Mouse (Mus musculus) lung, embryonic 14.5 days (tissue): ENCODE measurements at regions not wholly inside any gene's neighbourhood (a gene's known extent, or its start where the extent isn't known, plus 50 kb on each side); places are given as distances from the start of the nearest gene placed in this dataset.

Experiments used
- ATAC-seq: fragments of 200-750 bp; cut with Nextera tagmentation; 2 replicates; pipeline ENCODE4 v1.8.0; 2017; ENCODE audit warnings: mild to moderate bottlenecking, moderate TSS enrichment, moderate library complexity; ENCODE audit not compliant: insufficient read depth
- DNase-seq: peaks from one replicate; pipeline ENCODE4 v3.0.0-alpha.2; 2015
- H3K27ac ChIP-seq: fragments of 300-500 bp; sonication (generic); 2 replicates; pipeline ENCODE4 v1.5.1; 2014; ENCODE audit warnings: low read depth, mild to moderate bottlenecking, moderate library complexity
- H3K27me3 ChIP-seq: fragments of 300-500 bp; sonication (generic); 2 replicates; pipeline ENCODE4 v1.6.1; 2014; ENCODE audit warnings: low read length, control low read depth; ENCODE audit not compliant: insufficient read depth
- H3K36me3 ChIP-seq: fragments of 300-500 bp; sonication (generic); 2 replicates; pipeline ENCODE4 v1.6.1; 2014; ENCODE audit warnings: control low read depth; ENCODE audit not compliant: insufficient read depth
- H3K4me1 ChIP-seq: fragments of 300-500 bp; sonication (generic); 2 replicates; pipeline ENCODE4 v1.6.1; 2014; ENCODE audit warnings: antibody characterized with exemption, control low read depth; ENCODE audit not compliant: insufficient read depth
- H3K4me2 ChIP-seq: fragments of 300-500 bp; sonication (generic); 2 replicates; pipeline ENCODE4 v1.6.1; 2014; ENCODE audit warnings: mild to moderate bottlenecking
- H3K4me3 ChIP-seq: fragments of 300-500 bp; sonication (generic); 2 replicates; pipeline ENCODE4 v1.5.1; 2014; ENCODE audit warnings: low read depth, low read length
- H3K9ac ChIP-seq: fragments of 300-500 bp; sonication (generic); 2 replicates; pipeline ENCODE4 v1.6.1; 2014
- H3K9me3 ChIP-seq: fragments of 300-500 bp; sonication (generic); 2 replicates; pipeline ENCODE4 v1.6.1; 2016; ENCODE audit warnings: low read depth, low read length, control low read depth
- CTCF ChIP-seq: IDR thresholded peaks from 2 replicates; pipeline ENCODE4 v1.5.1; 2016; ENCODE audit warnings: antibody characterized with exemption, low read depth
- WGBS: fragments of 180-500 bp; shearing (Covaris S2); extraction: QIAGEN DNeasy Blood & Tissue Kit; methylation state at CpG from one replicate; pipeline ENCODE4 v1.1.7; 2014; 5-methylcytosine and 5-hydroxymethylcytosine counted together

GRCm38 (mm10) chr8:107686936-107687335, 98.7 kb upstream of the Psmd7 start:
- no peak for DNase-seq
- TF ChIP-seq CTCF: no peak
- no peak for ATAC-seq
- H3K27ac ChIP-seq: no peak overlapping the region
- no peaks in the 10 kb centered on the region for H3K4me1 ChIP-seq
- no peaks in the 10 kb centered on the region for H3K9me3 ChIP-seq
- H3K4me3 ChIP-seq: no peak overlapping the region
- H3K4me2 ChIP-seq: no peak overlapping the region
- no peaks in the 10 kb centered on the region for H3K36me3 ChIP-seq
- no peaks in the 10 kb centered on the region for H3K27me3 ChIP-seq
- WGBS: 68% methylated on average over 5 of the region's 5 CpGs
- H3K9ac ChIP-seq: no peak overlapping the region

GRCm38 (mm10) chr8:107687529-107687928, 99.3 kb upstream of the Psmd7 start:
- no peaks in the 10 kb centered on the region for H3K9me3 ChIP-seq
- DNase-seq (no peak), ATAC-seq (no peak)
- H3K27me3 ChIP-seq: no peaks in the 10 kb centered on the region
- no peak overlapping the region for H3K27ac ChIP-seq
- no peak overlapping the region for H3K9ac ChIP-seq
- H3K4me3 ChIP-seq: no peak overlapping the region
- TF ChIP-seq CTCF: no peak
- H3K36me3 ChIP-seq: no peaks in the 10 kb centered on the region
- WGBS: 86% methylated on average over 9 of the region's 9 CpGs
- H3K4me2 ChIP-seq: no peak overlapping the region
- H3K4me1 ChIP-seq: no peaks in the 10 kb centered on the region

- ATAC-seq: peak; percentile 54
- DNase-seq: peak; percentile 63
- Histone ChIP-seq H3K27me3 (no peaks in the 10 kb centered on the region), H3K4me3 (no peak overlapping the region), H3K9me3 (no peaks in the 10 kb centered on the region), H3K4me1 (no peaks in the 10 kb centered on the region), H3K9ac (no peak overlapping the region), H3K4me2 (no peak overlapping the region), H3K27ac (no peak overlapping the region; the same call in 1 of the 2 replicates), H3K36me3 (no peaks in the 10 kb centered on the region)
- WGBS: 59% methylated on average over 10 of the region's 10 CpGs
- no peak for TF ChIP-seq CTCF
Measured at GRCm38 (mm10) chr8:107689020-107689419, 100.8 kb upstream of the Psmd7 start.

- ATAC-seq (no peak), DNase-seq (no peak)
- WGBS: 97% methylated on average over 4 of the region's 4 CpGs
- Histone ChIP-seq H3K9me3 (no peaks in the 10 kb centered on the region), H3K4me3 (no peak overlapping the region), H3K27me3 (no peaks in the 10 kb centered on the region), H3K9ac (no peak overlapping the region), H3K4me1 (no peaks in the 10 kb centered on the region), H3K36me3 (no peaks in the 10 kb centered on the region), H3K4me2 (no peak overlapping the region), H3K27ac (no peak overlapping the region)
- no peak for TF ChIP-seq CTCF
Measured at GRCm38 (mm10) chr8:107691251-107691650, 103.0 kb upstream of the Psmd7 start.

GRCm38 (mm10) chr8:107696384-107697346, 108.4 kb upstream of the Psmd7 start:
- Histone ChIP-seq H3K4me2 (peak overlapping the region; percentile 36; the same call in 1 of the 2 replicates), H3K9ac (no peak overlapping the region), H3K9me3 (no peaks in the 10 kb centered on the region), H3K27ac (no peak overlapping the region; the same call in 1 of the 2 replicates), H3K27me3 (no peaks in the 10 kb centered on the region), H3K4me3 (no peak overlapping the region), H3K36me3 (no peaks in the 10 kb centered on the region), H3K4me1 (peaks cover 7% of the 10 kb centered on the region; the same call in 1 of the 2 replicates)
- ATAC-seq: no peak
- 64% methylated on average over 20 of the region's 20 CpGs for WGBS
- TF ChIP-seq CTCF: no peak
- DNase-seq: peak; percentile 35

GRCm38 (mm10) chr8:107699307-107699706, 111.0 kb upstream of the Psmd7 start:
- no peak overlapping the region for H3K4me3 ChIP-seq
- DNase-seq: peak; percentile 36

GRCm38 (mm10) chr8:107699759-107700158, 111.5 kb upstream of the Psmd7 start:
- TF ChIP-seq CTCF: no peak
- Histone ChIP-seq H3K4me2 (no peak overlapping the region), H3K9me3 (no peaks in the 10 kb centered on the region), H3K9ac (no peak overlapping the region), H3K27ac (no peak overlapping the region), H3K36me3 (no peaks in the 10 kb centered on the region), H3K27me3 (no peaks in the 10 kb centered on the region), H3K4me3 (no peak overlapping the region), H3K4me1 (peaks cover 7% of the 10 kb centered on the region; the same call in 1 of the 2 replicates)
- ATAC-seq (no peak), DNase-seq (no peak)
- 72% methylated on average over 3 of the region's 3 CpGs for WGBS

More at GRCm38 (mm10) chr8:107699307-107699706, 111.0 kb upstream of the Psmd7 start:
- no peak for ATAC-seq
- no peaks in the 10 kb centered on the region for H3K9me3 ChIP-seq
- no peak overlapping the region for H3K4me2 ChIP-seq
- H3K9ac ChIP-seq: no peak overlapping the region
- H3K27ac ChIP-seq: no peak overlapping the region
- peaks cover 7% of the 10 kb centered on the region; the same call in 1 of the 2 replicates for H3K4me1 ChIP-seq
- H3K36me3 ChIP-seq: no peaks in the 10 kb centered on the region
- TF ChIP-seq CTCF: no peak
- H3K27me3 ChIP-seq: no peaks in the 10 kb centered on the region
- 28% methylated on average over 7 of the region's 7 CpGs for WGBS
